ENCODE assay signal across 8 mouse cellular contexts in the genomic region with DNA sequence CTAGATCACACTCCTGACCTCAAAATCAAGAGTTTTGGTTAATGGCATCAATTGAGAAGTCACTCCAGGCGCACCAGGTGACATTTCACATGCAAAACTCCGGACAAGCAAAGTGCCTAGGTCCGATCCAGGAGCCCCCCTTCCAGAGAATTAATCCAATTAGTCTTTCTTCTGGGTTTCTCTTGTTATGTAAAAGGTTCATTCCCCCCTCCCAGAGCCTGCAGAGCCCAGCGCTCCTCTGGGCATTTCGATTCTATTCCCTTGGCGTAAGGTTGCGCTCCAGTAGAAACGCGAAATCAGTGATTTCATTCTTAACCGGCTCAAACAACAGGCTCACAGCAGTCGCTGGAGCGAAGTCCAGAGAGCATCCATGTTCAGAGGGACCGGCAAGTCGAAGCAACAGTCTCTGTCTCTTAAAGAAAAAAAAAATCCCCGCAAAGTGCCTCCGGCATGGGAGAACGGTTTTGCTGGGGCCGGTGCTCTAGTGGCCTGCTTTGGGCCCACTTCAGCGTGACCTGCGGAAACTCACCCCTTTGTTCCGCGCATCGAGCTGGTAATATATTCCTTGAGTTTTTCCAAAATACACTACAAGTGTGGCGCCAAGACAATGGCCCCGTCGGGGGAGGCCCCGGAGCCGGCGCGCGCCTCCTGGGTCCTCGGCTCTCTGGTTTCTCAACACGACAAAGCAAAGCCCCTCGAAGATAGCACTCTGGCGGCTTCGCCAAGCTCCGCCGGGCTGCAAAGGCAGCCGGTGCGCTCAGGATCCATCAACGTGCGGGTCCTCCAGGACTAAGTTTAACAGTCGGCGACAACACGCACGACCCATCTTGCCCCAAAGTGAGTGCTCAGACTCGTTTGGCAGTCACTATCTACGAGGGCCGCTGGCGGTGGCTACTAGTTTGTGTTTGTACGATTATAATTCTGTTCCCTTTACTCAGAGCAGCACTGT. TPM values are rescaled to one million over a fixed set of nuclear protein-coding genes. Genes with fewer than 3 reads are reported as not detected.
DNase-seq lines count a peak whose midpoint lies in the region; ATAC-seq and TF ChIP-seq lines count a peak whose summit lies in the region.

No protein-coding gene starts in this region.

- TF ChIP-seq CTCF in E14TG2a.4 (conservative IDR thresholded peaks at IDR 0.05; ENCODE audit: low read length) = no peak

- peak overlapping the region; percentile 60 for H3K4me3 ChIP-seq in heart, embryonic 10.5 days
- H3K4me3 ChIP-seq in E14TG2a.4 (replicated peaks; ENCODE audit: low read length) = peak overlapping the region; percentile 62
- peak overlapping the region; percentile 41 for H3K4me3 ChIP-seq in limb, embryonic 13.5 days

- no peaks in the 10 kb centered on the region for H3K9me3 ChIP-seq in heart, embryonic 10.5 days
- H3K9me3 ChIP-seq in E14TG2a.4 (ENCODE audit: low read length) = no peaks in the 10 kb centered on the region
- H3K9me3 ChIP-seq in limb, embryonic 13.5 days = no peaks in the 10 kb centered on the region

- H3K4me2 ChIP-seq in limb, embryonic 13.5 days (replicated peaks) = peak overlapping the region; percentile 73

- no peak for DNase-seq in heart, embryonic 10.5 days (ENCODE audit: low spot score)
- no peak for DNase-seq in heart, postnatal 25 days (ENCODE audit: low spot score)
- peak; percentile 26 for DNase-seq in forelimb bud, embryonic 11.5 days (ENCODE audit: low read depth, low spot score)
- DNase-seq in spleen, postnatal 10 days (ENCODE audit: low spot score in 2 of 2) = no peak
- DNase-seq in adrenal gland, postnatal 25 days = no peak

- intact Hi-C loops in heart, postnatal 25 days (cut with DNase I) = no loop called here

- no peak for ATAC-seq in limb, embryonic 13.5 days (ENCODE audit: low FRiP score, low read depth)
- no peak for ATAC-seq in erythroblast, adult 5-6 weeks (replicated peaks; ENCODE audit: low FRiP score, poor library complexity, severe bottlenecking)

- no peak overlapping the region for H3K9ac ChIP-seq in limb, embryonic 13.5 days

- no peak overlapping the region for H3K27ac ChIP-seq in heart, embryonic 10.5 days
- H3K27ac ChIP-seq in limb, embryonic 13.5 days = no peak overlapping the region

- H3K4me1 ChIP-seq in heart, embryonic 10.5 days = peaks cover 42% of the 10 kb centered on the region
- H3K4me1 ChIP-seq in E14TG2a.4 (replicated peaks; ENCODE audit: low read depth, low read length) = peaks cover 63% of the 10 kb centered on the region
- peaks cover 49% of the 10 kb centered on the region for H3K4me1 ChIP-seq in limb, embryonic 13.5 days

- peaks cover 98% of the 10 kb centered on the region for H3K27me3 ChIP-seq in heart, embryonic 10.5 days (ENCODE audit: insufficient read depth, poor library complexity, severe bottlenecking)
- H3K27me3 ChIP-seq in E14TG2a.4 (ENCODE audit: insufficient read depth, low read length) = peaks cover 97% of the 10 kb centered on the region
- peaks cover 95% of the 10 kb centered on the region for H3K27me3 ChIP-seq in limb, embryonic 13.5 days

- WGBS in heart, embryonic 10.5 days = 1% methylated on average over 51 of the region's 51 CpGs
- 2% methylated on average over 51 of the region's 51 CpGs for WGBS in limb, embryonic 13.5 days

- H3K36me3 ChIP-seq in heart, embryonic 10.5 days = no peaks in the 10 kb centered on the region
- H3K36me3 ChIP-seq in E14TG2a.4 (ENCODE audit: insufficient read depth, low read length) = no peaks in the 10 kb centered on the region
- H3K36me3 ChIP-seq in limb, embryonic 13.5 days = no peaks in the 10 kb centered on the region

RNA-seq across cellular contexts. Expression of a gene that starts 2.9 kb away (rescaled TPM):
- polyA plus RNA-seq in heart, embryonic 10.5 days (2016; fragmentation: Nextera tagmentation; extraction: Ambion mirVana) = 0.36 TPM in 1 of 2 replicates, not detected in the other
- under 1 TPM in 1 of 2 experiments, not detected in 1; 0.16 TPM for total RNA-seq in heart, postnatal 25 days (2021)
- polyA plus RNA-seq in limb, embryonic 13.5 days (2015; fragmentation: Nextera tagmentation; extraction: Ambion mirVana) = 0.52 and 0.55 TPM in 2 replicates
- total RNA-seq in adrenal gland, postnatal 25 days (2021) = not detected in 2 replicates
- total RNA-seq in erythroblast, adult 5-6 weeks (2015; ENCODE audit: low replicate concordance) = 0.77 TPM in 1 of 2 replicates, not detected in the other
- total RNA-seq in erythroblast, adult 5-6 weeks (2017; ENCODE audit: low replicate concordance) = not detected in 2 replicates
